Mouse (Mus musculus): ENCODE results near the gene Bmp10.

Gene Bmp10

DNA sequence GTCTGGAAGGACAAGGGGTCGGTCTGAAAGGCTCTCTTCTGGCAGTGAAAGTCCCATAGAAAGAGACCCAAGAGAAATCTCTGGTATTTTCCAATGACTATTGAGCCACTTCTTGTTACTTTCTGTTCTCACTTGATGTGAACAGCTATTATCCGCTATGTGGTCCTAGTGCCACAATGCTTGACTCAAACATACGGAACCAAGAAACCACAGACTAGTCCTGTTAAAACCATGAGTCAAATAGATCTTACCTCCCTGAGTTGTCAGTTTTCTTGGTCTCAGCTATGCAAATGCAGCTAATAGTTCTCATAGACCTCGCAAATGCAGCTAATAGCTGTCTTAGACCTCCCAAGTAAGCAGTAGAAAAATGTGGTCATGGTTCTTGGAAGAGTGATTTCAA lies 18.4 kb downstream of the Bmp10 start:
- 83% methylated on average over 4 of the region's 4 CpGs for WGBS

DNA sequence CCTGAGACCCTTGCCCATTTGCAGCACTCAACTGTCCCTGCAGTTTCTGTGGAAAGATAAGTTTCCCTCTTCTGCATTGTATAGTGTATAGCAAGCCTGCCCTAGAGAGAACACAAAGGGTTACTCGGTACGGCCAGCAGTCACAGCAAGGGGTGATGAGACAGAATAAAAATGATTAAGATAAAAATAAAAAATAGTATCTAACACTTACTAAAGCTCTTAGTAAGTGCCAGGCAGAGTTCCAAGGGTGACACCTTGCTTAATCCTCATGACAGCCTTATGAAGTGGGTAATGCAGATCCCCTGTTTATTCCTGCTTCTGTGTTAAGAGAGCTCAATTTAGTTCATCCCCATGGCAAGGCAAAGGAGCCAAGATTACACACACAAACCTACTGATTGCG lies 20.7 kb downstream of the Bmp10 start:
- 78% methylated on average over 3 of the region's 3 CpGs for WGBS

DNA sequence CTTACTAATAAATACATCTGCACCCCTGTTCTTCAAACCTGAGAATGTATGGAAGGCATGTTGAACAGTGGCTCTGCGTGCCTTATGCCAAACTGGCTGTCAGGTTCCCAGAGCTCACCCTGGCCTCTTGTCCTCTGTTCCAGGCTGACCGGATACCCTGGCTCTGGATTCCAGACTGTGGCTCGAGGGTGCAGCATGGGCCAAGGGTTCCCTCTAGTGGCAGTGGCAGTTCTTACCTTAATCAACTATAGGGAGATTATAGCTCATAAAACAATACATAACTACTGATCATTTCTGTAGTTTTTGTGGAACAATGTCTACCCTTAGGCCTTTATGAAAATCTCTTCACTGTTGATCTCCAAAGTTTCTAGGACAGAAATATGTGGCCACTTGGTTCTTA lies 22.2 kb downstream of the Bmp10 start:
- 53% methylated on average over 3 of the region's 3 CpGs for WGBS

DNA sequence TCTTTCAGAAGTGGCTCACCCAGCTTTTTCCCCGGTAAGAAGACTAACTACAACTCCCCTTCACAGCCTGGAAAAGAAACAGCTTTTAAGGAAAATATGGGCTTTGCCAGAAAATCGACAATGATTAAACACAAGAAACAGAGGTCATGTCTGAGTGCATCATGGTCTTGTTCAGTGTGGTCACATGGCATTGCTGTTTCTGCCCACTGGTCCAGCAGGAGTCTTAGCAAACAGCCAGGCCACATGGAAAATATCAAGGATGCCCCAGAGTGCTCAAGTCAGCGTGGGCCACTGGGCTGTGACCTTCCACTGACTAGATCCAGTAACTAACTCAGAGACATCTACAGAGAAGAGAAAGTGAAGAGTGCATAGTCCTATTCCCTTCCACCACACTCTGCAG lies 23.0 kb downstream of the Bmp10 start:
- WGBS: 73% methylated on average over 3 of the region's 3 CpGs

DNA sequence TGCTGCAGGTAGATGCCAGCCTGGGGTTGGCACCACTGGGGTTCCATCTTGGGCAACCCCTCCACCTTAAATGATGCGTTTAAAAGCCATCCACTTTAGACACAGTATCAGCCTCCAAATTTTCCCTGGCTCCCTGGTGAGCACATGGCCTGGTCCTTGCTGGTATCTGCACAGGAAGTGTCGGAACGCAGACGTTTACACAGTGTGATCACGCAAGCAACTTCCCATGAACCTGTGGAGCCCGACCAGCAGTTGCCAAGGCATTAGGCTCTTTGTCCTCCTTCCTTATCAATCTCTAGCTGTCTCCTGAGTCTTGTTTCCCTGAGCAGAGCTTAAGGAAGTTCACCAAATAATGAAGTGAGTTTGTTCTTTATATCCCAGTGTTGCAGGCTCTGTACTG lies 26.7 kb downstream of the Bmp10 start:
- 76% methylated on average over 6 of the region's 6 CpGs for WGBS

DNA sequence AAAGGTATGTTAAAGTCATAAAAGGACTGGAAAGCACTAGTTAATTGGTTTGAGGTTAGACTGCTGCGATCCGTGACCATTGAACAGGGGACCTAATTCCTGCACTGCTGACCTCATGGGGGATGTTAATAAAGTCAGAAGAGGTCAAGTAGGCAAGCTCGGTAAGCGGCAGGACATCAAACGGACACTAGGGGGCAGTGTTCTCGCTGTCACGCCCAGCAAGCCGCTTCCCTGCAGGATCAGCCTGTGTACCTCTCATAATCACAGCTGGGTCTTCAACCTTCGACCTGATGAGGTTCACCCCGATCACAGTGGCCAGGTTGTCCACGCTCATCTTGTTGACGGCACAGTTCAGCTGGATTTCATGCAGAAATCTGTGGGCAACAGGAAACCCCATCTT lies 37.4 kb downstream of the Bmp10 start:
- 22% methylated on average over 12 of the region's 12 CpGs for WGBS

DNA sequence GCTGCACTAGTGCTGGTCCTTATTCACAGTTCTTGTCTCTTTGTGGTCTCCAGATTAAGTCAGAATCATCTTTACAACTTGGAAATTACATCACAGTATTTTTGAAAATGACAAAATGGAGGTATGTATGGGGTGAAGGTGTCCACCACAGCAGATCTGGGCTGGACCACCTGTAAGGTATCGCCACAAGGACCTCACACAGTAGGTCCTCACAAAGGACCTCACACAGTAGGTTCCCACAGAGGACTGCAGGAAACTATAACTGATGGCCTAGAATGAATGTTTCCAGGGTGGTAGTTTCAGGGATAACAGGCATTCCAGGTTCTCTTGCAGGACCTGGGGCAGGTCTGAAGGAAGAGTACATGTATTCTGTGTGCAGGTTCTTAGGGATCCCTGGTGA lies 38.6 kb downstream of the Bmp10 start:
- 95% methylated on average over 1 of the region's 1 CpGs for WGBS

DNA sequence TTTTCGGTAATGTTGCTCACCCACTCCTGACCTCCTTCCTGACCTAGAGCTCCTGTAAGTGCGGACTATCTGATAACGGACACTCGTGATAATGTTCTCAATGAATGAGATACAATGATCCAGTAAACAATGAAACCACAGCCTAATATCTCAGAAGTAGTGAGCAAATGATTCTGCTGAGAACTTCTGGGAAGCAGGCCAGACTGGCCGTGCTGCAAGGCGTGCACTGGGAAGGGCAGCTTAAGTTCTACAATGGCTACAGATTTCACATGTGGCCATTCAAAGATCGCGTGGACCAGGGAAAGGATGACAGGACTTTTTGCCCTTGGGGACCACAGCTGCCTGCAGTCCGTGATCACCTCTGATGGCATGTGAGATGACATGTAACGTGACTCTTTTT lies 39.6 kb downstream of the Bmp10 start:
- WGBS: 74% methylated on average over 10 of the region's 10 CpGs

DNA sequence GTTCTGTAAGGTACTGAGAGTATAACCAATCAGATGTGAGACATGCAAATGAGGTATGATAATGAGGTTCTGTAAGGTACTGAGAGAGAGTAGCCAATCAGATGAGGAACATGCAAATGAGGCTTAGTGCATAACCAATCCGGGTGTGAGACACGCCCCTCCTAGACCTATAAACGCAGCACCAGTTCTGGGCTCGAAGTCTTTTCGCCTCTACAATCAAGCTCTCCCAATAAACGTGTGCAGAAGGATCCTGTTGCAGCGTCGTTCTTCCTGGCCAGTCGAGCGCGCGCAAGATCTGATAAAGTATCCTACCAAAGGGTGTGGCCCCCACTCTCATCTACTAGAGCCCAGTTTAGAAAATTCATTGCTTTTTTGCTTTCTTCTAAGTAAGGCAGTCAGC lies 41.3 kb downstream of the Bmp10 start:
- 92% methylated on average over 12 of the region's 12 CpGs for WGBS

DNA sequence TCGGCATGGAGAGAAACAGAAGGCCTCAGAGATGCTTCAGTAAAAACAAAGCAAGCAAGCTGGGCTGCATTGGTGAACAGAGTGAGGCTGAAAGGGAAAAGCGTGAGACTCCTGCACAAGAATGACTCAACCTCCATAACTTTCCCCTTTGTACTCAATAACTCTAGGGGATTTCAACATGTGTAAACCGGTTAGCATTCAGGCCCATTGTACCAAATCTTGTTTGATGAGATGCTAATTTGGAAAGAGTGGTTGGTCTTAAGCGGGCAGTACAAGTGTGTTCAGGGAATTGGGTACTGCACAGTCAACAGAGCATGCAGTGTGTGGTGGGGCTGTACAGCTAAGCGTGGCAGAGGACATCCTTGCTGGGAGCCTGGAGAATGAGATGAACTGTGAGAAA lies 46.4 kb downstream of the Bmp10 start:
- 89% methylated on average over 5 of the region's 5 CpGs for WGBS

DNA sequence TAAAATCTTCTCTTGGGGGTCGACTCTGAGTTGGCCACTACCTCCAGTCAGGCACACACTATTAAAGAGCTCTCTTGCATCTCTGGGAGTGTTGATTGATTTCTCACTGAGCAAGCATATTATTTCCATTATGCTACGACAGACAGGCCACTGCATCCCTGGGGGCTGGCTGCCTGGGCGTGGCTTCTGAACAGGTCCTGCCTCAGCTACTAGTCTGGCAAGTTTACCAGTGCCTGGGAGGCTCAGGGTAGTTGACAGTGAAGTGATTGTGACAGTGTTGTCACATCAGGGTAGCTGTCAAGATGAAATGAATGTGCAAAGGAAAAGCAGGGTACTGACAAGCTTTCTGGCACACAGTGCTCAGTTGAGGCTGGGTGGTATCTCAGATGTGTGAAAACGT lies 50.1 kb downstream of the Bmp10 start:
- 60% methylated on average over 4 of the region's 4 CpGs for WGBS

DNA sequence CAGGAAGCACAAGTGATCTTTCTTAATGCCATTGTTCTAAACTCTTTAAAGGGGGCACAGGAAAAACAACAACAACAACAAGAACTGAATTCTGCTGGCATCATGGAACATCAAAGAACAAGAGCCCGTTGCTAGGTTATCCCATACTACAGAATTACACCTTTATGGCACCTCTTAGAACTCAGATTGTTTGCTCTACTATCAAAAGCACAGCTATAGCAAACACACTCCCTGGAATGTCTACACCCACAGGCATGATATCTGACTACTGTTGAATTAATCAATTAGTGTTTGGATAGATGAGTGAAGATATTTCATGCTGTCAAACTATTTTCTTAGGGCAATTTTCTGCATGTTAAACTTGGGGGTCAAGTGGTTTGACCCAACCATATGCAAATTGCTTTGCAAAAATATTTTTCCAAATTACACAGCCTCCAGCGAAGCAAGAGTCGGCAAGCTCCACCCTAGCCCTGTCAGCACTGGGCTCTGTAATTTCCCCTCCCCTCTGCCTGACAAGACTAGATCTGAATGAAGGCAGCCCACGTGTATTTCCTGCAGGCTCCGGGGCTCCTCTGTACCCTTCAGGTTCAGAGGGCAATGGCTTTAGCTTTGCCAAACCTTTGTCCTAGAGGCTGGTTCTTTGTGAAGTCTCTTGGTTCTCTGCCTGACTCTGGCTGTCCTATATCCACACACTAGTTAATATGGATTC lies 50.7 kb downstream of the Bmp10 start:
- 68% methylated on average over 5 of the region's 5 CpGs for WGBS

DNA sequence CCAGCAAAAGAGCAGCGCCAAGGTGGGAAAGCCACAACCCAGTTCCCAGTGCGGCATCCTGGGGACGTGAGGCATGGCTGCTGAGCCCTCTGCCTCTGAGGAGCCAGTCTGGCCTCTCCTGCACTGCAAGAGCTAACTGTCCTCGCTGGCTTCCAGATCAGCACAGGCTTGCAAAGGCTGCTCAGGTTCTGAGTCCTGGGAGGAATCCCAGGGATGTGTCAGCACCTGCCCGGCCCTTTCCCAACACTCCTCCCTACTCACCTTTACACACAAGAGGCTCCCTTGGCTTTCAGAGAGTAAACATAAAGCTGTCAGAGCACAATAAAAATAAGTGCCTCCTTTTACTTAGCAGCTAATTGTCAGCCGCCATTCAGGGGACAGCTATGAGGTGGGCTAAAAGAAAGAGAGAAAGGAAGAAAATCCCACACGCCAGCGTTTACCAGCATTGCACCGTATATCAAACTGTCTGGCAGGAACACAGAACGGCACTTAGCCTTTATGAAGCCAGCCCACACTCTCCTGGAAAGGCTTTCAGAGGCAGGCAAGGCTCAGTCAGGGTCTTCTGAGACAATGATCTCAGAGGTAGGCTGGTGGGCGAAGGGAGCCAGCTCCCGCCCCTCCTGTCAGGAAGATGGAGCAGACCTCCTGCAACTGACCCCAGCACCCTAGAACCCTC lies 54.6 kb downstream of the Bmp10 start:
- 74% methylated on average over 12 of the region's 12 CpGs for WGBS

DNA sequence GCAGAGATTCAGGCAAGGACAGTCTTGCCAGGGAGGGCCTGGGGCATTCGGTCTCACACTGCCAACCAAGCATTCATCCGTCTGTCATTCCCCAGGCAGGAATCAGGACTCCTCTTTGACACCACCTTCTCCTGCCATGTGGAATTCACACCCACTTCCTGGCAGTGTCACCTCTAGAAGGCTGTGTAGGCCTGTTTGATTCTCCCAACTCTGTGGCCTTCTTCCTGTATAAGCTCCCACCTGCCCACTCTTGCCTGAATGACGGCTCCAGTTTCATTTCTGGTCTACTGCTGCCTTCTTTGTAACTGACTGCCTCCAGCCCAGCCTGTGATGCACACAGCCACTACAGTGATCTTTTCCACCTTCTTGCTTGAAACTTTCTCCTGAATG lies 55.1 kb downstream of the Bmp10 start:
- 62% methylated on average over 3 of the region's 3 CpGs for WGBS

DNA sequence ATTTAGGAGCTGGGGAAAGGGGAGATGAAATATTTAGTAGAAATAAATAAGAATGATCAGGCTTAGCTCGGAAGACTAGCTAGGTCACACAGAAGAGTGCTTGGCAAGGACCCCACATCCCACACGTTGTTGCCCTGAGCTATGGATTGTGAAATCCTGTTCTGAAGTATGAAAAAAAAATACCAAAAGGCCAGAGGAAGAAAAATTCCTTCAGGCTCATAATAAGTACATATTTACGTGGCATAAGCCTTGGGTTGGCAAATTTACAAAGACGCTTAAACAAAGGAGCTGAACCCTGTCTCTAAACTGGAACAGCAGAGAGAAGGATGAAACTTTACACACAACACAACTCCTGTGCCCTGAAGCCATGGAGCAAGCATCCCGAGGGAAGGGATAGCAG lies 56.0 kb downstream of the Bmp10 start:
- WGBS: 78% methylated on average over 5 of the region's 5 CpGs
